Mouse (Mus musculus) fibroblast of lung, adult 2 months (primary cell): ENCODE data around the gene Scgb2b27.
"Not testable (repeated sequence)": the region's sequence is repeated elsewhere in the genome, so short reads cannot be mapped to it uniquely, and the experiment has no call there.

Experiments used
- DNase-seq: peaks from one replicate; pipeline ENCODE4 v3.0.0-alpha.2; 2011; ENCODE audit warnings: low read depth

The Scgb2b27 gene

GRCm38 (mm10) chr7:34013842-34014241, at the start of gene Scgb2b27:
TSS of gene Scgb2b27 (minus strand) at chr7:34013942.
- DNase-seq, result no peak

GRCm38 (mm10) chr7:34036076-34036815, 22.5 kb upstream of the Scgb2b27 start:
- DNase-seq, result not testable (repeated sequence)

GRCm38 (mm10) chr7:34034579-34034978, 20.8 kb upstream of the Scgb2b27 start:
- not testable (repeated sequence) for DNase-seq

- no peak for DNase-seq
Observed at GRCm38 (mm10) chr7:34030026-34030425, 16.3 kb upstream of the Scgb2b27 start.

GRCm38 (mm10) chr7:34027202-34027601, 13.5 kb upstream of the Scgb2b27 start:
- DNase-seq, result not testable (repeated sequence)

- no peak for DNase-seq
Observed at GRCm38 (mm10) chr7:34025641-34026040, 11.9 kb upstream of the Scgb2b27 start.

- not testable (repeated sequence) for DNase-seq
Observed at GRCm38 (mm10) chr7:34021183-34021582, 7.4 kb upstream of the Scgb2b27 start, which contains the start of gene Scgb1b27. TSS of gene Scgb1b27 (plus strand) at chr7:34021483.

- not testable (repeated sequence) for DNase-seq
Observed at GRCm38 (mm10) chr7:33982281-33982680, 31.5 kb downstream of the Scgb2b27 start.
